Mouse (Mus musculus) C2C12 (cell line): ENCODE data around the gene Nmt1.

Experiments used
- CEBPB ChIP-seq: IDR thresholded peaks from one replicate; pipeline ENCODE4 v1.6.1; 2011; ENCODE audit warnings: low read depth, mild to moderate bottlenecking, control low read depth, moderate library complexity
- CTCF ChIP-seq: IDR thresholded peaks from one replicate; pipeline ENCODE4 v1.5.1; 2011; ENCODE audit not compliant: control insufficient read depth, insufficient read depth, insufficient read length
- FOSL1 ChIP-seq: IDR thresholded peaks from one replicate; pipeline ENCODE4 v1.8.0; 2011; ENCODE audit warnings: mild to moderate bottlenecking, low read length; ENCODE audit not compliant: poor library complexity, insufficient read depth, severe bottlenecking
- MAX ChIP-seq: IDR thresholded peaks from one replicate; pipeline ENCODE4 v1.6.1; 2011; ENCODE audit warnings: mild to moderate bottlenecking, control low read depth
- MYOD1 ChIP-seq: IDR thresholded peaks from one replicate; pipeline ENCODE4 v1.6.1; 2011; ENCODE audit warnings: low read depth; ENCODE audit not compliant: control insufficient read depth, insufficient read length
- USF1 ChIP-seq: IDR thresholded peaks from one replicate; pipeline ENCODE4 v1.6.1; 2011; ENCODE audit warnings: low read depth, mild to moderate bottlenecking, control low read depth, moderate library complexity

- no peak for TF ChIP-seq CTCF
- TF ChIP-seq MAX = peak; percentile 48
- no peak for TF ChIP-seq FOSL1
- no peak for TF ChIP-seq CEBPB
- TF ChIP-seq MYOD1 = peak; percentile 96
- TF ChIP-seq USF1 = peak; percentile 71
These were observed 29.2 kb upstream of the Nmt1 start for GRCm38 (mm10) chr11:102998577-102999316.
